Mouse (Mus musculus) inflammation-experienced regulatory T-cells (primary cell): ENCODE results near the gene Pcdh7. TPM values are rescaled to one million over a fixed set of nuclear protein-coding genes. Genes with fewer than 3 reads are reported as not detected.

Experiments
- polyA plus RNA-seq, 2 experiments: library from polyadenylated mRNA; unstranded; fragments of 100-300 nt; shearing (Covaris generic); gene quantifications; one replicate each; pipeline ENCODE4 v1.2.1; 2017

Pcdh7 gene
- polyA plus RNA-seq, result under 1 TPM; 0.17 to 0.61 TPM

GRCm38 (mm10) chr5:57717906-57718875 lies at the start of gene Pcdh7:
Gene Pcdh7 (plus strand): TSS chr5:57717967.

